ENCODE assay signal across 17 mouse cellular contexts in the genomic region with DNA sequence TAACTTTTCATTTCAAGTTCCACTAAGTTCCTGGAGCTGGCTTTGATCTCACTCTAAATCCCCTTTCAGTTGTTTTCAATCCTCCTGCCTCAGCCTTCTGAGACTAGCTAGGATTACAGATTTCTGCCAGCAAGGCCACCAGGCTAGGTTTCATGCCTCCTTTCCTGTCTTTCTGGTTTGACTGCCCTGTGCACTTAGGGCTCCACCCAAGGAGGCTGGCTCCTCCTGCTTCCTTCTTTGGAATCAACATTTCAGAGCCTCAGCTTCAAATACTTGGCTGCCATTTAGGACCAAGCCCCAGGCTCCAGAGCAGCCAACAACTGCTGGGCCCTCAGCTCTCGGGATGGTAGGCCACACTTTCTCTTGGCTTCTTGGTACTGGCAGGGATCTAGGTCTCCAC. TPM values are rescaled to one million over a fixed set of nuclear protein-coding genes. Genes with fewer than 3 reads are reported as not detected.
DNase-seq lines count a peak whose midpoint lies in the region; ATAC-seq and TF ChIP-seq lines count a peak whose summit lies in the region.
"Had no signal": no experiment of that assay in that cellular context is flagged by ENCODE, and none has a peak within 500 bp of the region (broad histone marks: within the 10 kb centered on the region; RNA-seq: fewer than 3 reads in every experiment).

No protein-coding gene starts in this region.

- H3K4me1 ChIP-seq in testis, adult 2 months (ENCODE audit: control insufficient read depth, insufficient read depth, low read length) = peaks cover 19% of the 10 kb centered on the region
- no peaks in the 10 kb centered on the region for H3K4me1 ChIP-seq in intestine, embryonic 16.5 days (ENCODE audit: control insufficient read depth, insufficient read depth, low read length)
- H3K4me1 ChIP-seq in stomach, embryonic 16.5 days (ENCODE audit: control insufficient read depth, insufficient read depth, low read length) = no peaks in the 10 kb centered on the region

- no peaks in the 10 kb centered on the region for H3K36me3 ChIP-seq in testis, adult 2 months (ENCODE audit: control insufficient read depth, insufficient read depth, low read length)
- H3K36me3 ChIP-seq in intestine, embryonic 16.5 days (ENCODE audit: control insufficient read depth, insufficient read depth, low read length) = 0 out of 2 replicates have a peak, but pooled peaks cover 2% of the 10 kb centered on the region
- no peaks in the 10 kb centered on the region for H3K36me3 ChIP-seq in stomach, embryonic 16.5 days (ENCODE audit: control insufficient read depth, insufficient read depth, low read length)
- H3K36me3 ChIP-seq: midbrain, embryonic 10.5 days had no signal

- intact Hi-C loops in left cerebral cortex, postnatal 14 days (cut with DNase I) = no loop called here

- H3K27ac ChIP-seq in testis, adult 2 months (ENCODE audit: control insufficient read depth, insufficient read depth, low read depth, low read length) = no peak overlapping the region
- no peak overlapping the region for H3K27ac ChIP-seq in intestine, embryonic 16.5 days (ENCODE audit: low read length)
- peak overlapping the region; percentile 47; the same call in 1 of the 2 replicates for H3K27ac ChIP-seq in stomach, embryonic 16.5 days (ENCODE audit: low read length)
- H3K27ac ChIP-seq: midbrain, embryonic 10.5 days had no signal

- TF ChIP-seq CTCF in testis, adult 2 months (IDR thresholded peaks at IDR 0.05; ENCODE audit: control insufficient read depth, insufficient read depth, insufficient replicate concordance, low read depth, low read length) = no peak

- no peak for TF ChIP-seq POLR2A in testis, adult 2 months (IDR thresholded peaks at IDR 0.05; ENCODE audit: control insufficient read depth, low read depth, low read length)

- H3K4me2 ChIP-seq in intestine, embryonic 16.5 days (ENCODE audit: low read depth, low read length) = no peak overlapping the region
- no peak overlapping the region for H3K4me2 ChIP-seq in stomach, embryonic 16.5 days (ENCODE audit: low read depth, low read length)
- H3K4me2 ChIP-seq: heart, embryonic 12.5 days; liver, embryonic 11.5 days had no signal

- peak; percentile 57; the same call in 1 of the 2 replicates for ATAC-seq in intestine, embryonic 16.5 days
- ATAC-seq in stomach, embryonic 16.5 days (ENCODE audit: insufficient read depth, low FRiP score) = no peak
- ATAC-seq: forebrain, embryonic 14.5 days; hindbrain, embryonic 16.5 days had no signal

- WGBS in intestine, embryonic 16.5 days = 52% methylated on average over 1 of the region's 1 CpGs
- 48% methylated on average over 1 of the region's 1 CpGs for WGBS in stomach, embryonic 16.5 days

- DNase-seq in testis, postnatal 10 days (ENCODE audit: low spot score) = no peak
- DNase-seq in R1 (ENCODE audit: low read depth, low spot score) = peak; percentile 85
- DNase-seq in cerebellum, postnatal 10 days = no peak
- no peak for DNase-seq in left cerebral cortex, postnatal 14 days (ENCODE audit: low spot score in 2 of 2)
- DNase-seq: cerebellum, postnatal 14 days; gastrocnemius, postnatal 36 days; kidney, adult 8-10 months; layer of hippocampus, postnatal 36 days; thymus, postnatal 4 days had no signal

- H3K9me3 ChIP-seq in intestine, embryonic 16.5 days (ENCODE audit: control insufficient read depth, low read length) = no peaks in the 10 kb centered on the region
- H3K9me3 ChIP-seq in stomach, embryonic 16.5 days (replicated peaks; ENCODE audit: control insufficient read depth, low read length) = 0 out of 2 replicates have a peak, but pooled peaks cover 5% of the 10 kb centered on the region

- H3K9ac ChIP-seq in intestine, embryonic 16.5 days (ENCODE audit: low read depth, low read length) = no peak overlapping the region
- H3K9ac ChIP-seq in stomach, embryonic 16.5 days (ENCODE audit: low read length) = no peak overlapping the region
- H3K9ac ChIP-seq: heart, embryonic 12.5 days had no signal

- no peaks in the 10 kb centered on the region for H3K27me3 ChIP-seq in testis, adult 2 months (ENCODE audit: control insufficient read depth, insufficient read depth, low read length)
- no peaks in the 10 kb centered on the region for H3K27me3 ChIP-seq in intestine, embryonic 16.5 days (replicated peaks; ENCODE audit: control insufficient read depth, insufficient read depth, low read length)
- H3K27me3 ChIP-seq in stomach, embryonic 16.5 days (ENCODE audit: control insufficient read depth, insufficient read depth, low read length) = no peaks in the 10 kb centered on the region
- H3K27me3 ChIP-seq: heart, embryonic 12.5 days had no signal

- H3K4me3 ChIP-seq in testis, adult 2 months (ENCODE audit: control insufficient read depth, low read depth, low read length) = peak overlapping the region; percentile 30
- H3K4me3 ChIP-seq in intestine, embryonic 16.5 days (ENCODE audit: low read length) = no peak overlapping the region
- no peak overlapping the region for H3K4me3 ChIP-seq in stomach, embryonic 16.5 days (replicated peaks; ENCODE audit: low read length)
- H3K4me3 ChIP-seq: heart, embryonic 12.5 days; midbrain, embryonic 10.5 days had no signal

RNA-seq across cellular contexts. Expression of gene Hipk4, which starts 2.5 kb away (rescaled TPM):
- polyA plus RNA-seq in testis, adult 2 months (2012; rRNA removed) = 122 and 138 TPM in 2 replicates
- 0.26 and 0.49 TPM in 2 replicates for polyA plus RNA-seq in intestine, embryonic 16.5 days (2015; fragmentation: Nextera tagmentation; extraction: Ambion mirVana)
- polyA plus RNA-seq in stomach, embryonic 16.5 days (2015; fragmentation: Nextera tagmentation; extraction: Ambion mirVana) = 0.35 and 0.79 TPM in 2 replicates
- not detected for total RNA-seq in left cerebral cortex, postnatal 14 days (2021)
- total RNA-seq: layer of hippocampus, postnatal 36 days had no signal

RNA-seq across cellular contexts. Expression of gene Prx, which starts 21.5 kb away (rescaled TPM):
- 0.33 and 0.42 TPM in 2 replicates for polyA plus RNA-seq in testis, adult 2 months (2012; rRNA removed)
- polyA plus RNA-seq in intestine, embryonic 16.5 days (2015; fragmentation: Nextera tagmentation; extraction: Ambion mirVana) = 2.2 and 2.6 TPM in 2 replicates
- 3.7 and 4.0 TPM in 2 replicates for polyA plus RNA-seq in stomach, embryonic 16.5 days (2015; fragmentation: Nextera tagmentation; extraction: Ambion mirVana)
- under 1 TPM; 0.57 to 0.66 TPM for total RNA-seq in left cerebral cortex, postnatal 14 days (2021)

RNA-seq across cellular contexts. Expression of gene Pld3, which starts 32.4 kb away (rescaled TPM):
- 121 and 130 TPM in 2 replicates for polyA plus RNA-seq in testis, adult 2 months (2012; rRNA removed)
- polyA plus RNA-seq in intestine, embryonic 16.5 days (2015; fragmentation: Nextera tagmentation; extraction: Ambion mirVana) = 65.6 and 73.0 TPM in 2 replicates
- polyA plus RNA-seq in stomach, embryonic 16.5 days (2015; fragmentation: Nextera tagmentation; extraction: Ambion mirVana) = 93.5 and 107 TPM in 2 replicates
- 100 to 1,000 TPM; 805 to 820 TPM for total RNA-seq in left cerebral cortex, postnatal 14 days (2021)

RNA-seq across cellular contexts. Expression of gene 2310022A10Rik, which starts 32.4 kb away (rescaled TPM):
- 27.6 and 28.1 TPM in 2 replicates for polyA plus RNA-seq in testis, adult 2 months (2012; rRNA removed)
- polyA plus RNA-seq in intestine, embryonic 16.5 days (2015; fragmentation: Nextera tagmentation; extraction: Ambion mirVana) = 21.5 and 21.8 TPM in 2 replicates
- polyA plus RNA-seq in stomach, embryonic 16.5 days (2015; fragmentation: Nextera tagmentation; extraction: Ambion mirVana) = 23.0 and 25.6 TPM in 2 replicates
- 10 to 100 TPM; 24.5 to 27.8 TPM for total RNA-seq in left cerebral cortex, postnatal 14 days (2021)

RNA-seq across cellular contexts. Expression of gene Sertad1, which starts 33.9 kb away (rescaled TPM):
- 15.4 and 19.1 TPM in 2 replicates for polyA plus RNA-seq in testis, adult 2 months (2012; rRNA removed)
- 40.9 and 43.4 TPM in 2 replicates for polyA plus RNA-seq in intestine, embryonic 16.5 days (2015; fragmentation: Nextera tagmentation; extraction: Ambion mirVana)
- polyA plus RNA-seq in stomach, embryonic 16.5 days (2015; fragmentation: Nextera tagmentation; extraction: Ambion mirVana) = 42.0 and 45.9 TPM in 2 replicates
- 10 to 100 TPM in 1 of 2 experiments, 1 to 10 TPM in 1; 8.7 to 12.9 TPM for total RNA-seq in left cerebral cortex, postnatal 14 days (2021)

Comparison
In these comparisons a context has a peak if more than half of its experiments do, and no peak if none do; other contexts are left out.
1. RNA of gene Hipk4, which starts 2.5 kb away (polyA plus RNA-seq): 122 to 138 TPM in testis, adult 2 months; 0.35 to 0.79 TPM in stomach, embryonic 16.5 days and 0.26 to 0.49 TPM in intestine, embryonic 16.5 days; every median in the first group is over 10 times any median in the second.